Mouse (Mus musculus) midbrain, embryonic 10.5 days (tissue): Measurements from ENCODE around the gene Cdhr2. TPM values are rescaled to one million over a fixed set of nuclear protein-coding genes. Genes with fewer than 3 reads are reported as not detected.

ENCODE experiments used
- DNase-seq: peaks from one replicate; pipeline ENCODE4 v3.0.0-alpha.2; 2017; ENCODE audit warnings: low spot score
- H3K27ac ChIP-seq: fragments of 300-500 bp; sonication (generic); replicated peaks from 2 replicates; pipeline ENCODE4 v1.5.1; 2016; ENCODE audit warnings: mild to moderate bottlenecking
- H3K27me3 ChIP-seq: fragments of 300-500 bp; sonication (generic); 2 replicates; pipeline ENCODE4 v1.6.1; 2016; ENCODE audit warnings: low read depth, mild to moderate bottlenecking; ENCODE audit not compliant: poor library complexity, severe bottlenecking
- H3K36me3 ChIP-seq: fragments of 300-500 bp; sonication (generic); 2 replicates; pipeline ENCODE4 v1.6.1; 2016; ENCODE audit warnings: mild to moderate bottlenecking, moderate library complexity
- H3K4me1 ChIP-seq: fragments of 300-500 bp; sonication (generic); 2 replicates; pipeline ENCODE4 v1.6.1; 2016
- H3K4me3 ChIP-seq: fragments of 300-500 bp; sonication (generic); 2 replicates; pipeline ENCODE4 v1.5.1; 2016; ENCODE audit warnings: mild to moderate bottlenecking, moderate library complexity
- H3K9me3 ChIP-seq: fragments of 300-500 bp; sonication (generic); replicated peaks from 2 replicates; pipeline ENCODE4 v1.6.1; 2016; ENCODE audit warnings: mild to moderate bottlenecking
- WGBS: fragments of 180-500 bp; shearing (Covaris S2); methylation state at CpG from one replicate; pipeline ENCODE4 v1.1.7; 2016; 5-methylcytosine and 5-hydroxymethylcytosine counted together
- polyA plus RNA-seq: library from polyadenylated mRNA; unstranded; fragments of >200 nt; fragmentation: Nextera tagmentation; extraction: Ambion mirVana; gene quantifications from 2 replicates; pipeline ENCODE4 v1.2.1, GENCODE M21; 2016

Cdhr2 gene
- polyA plus RNA-seq, 1 experiment from 2014 or later: not detected

- Histone ChIP-seq H3K4me3 (no peak overlapping the region), H3K27me3 (peaks cover 8% of the 10 kb centered on the region; the same call in 1 of the 2 replicates), H3K4me1 (no peaks in the 10 kb centered on the region), H3K9me3 (no peaks in the 10 kb centered on the region), H3K36me3 (no peaks in the 10 kb centered on the region), H3K27ac (no peak overlapping the region)
- 54% methylated on average over 2 of the region's 2 CpGs for WGBS
- no peak for DNase-seq
These were observed 82.0 kb downstream of the Cdhr2 start for GRCm38 (mm10) chr13:54783235-54783634.

- Histone ChIP-seq H3K36me3 (no peaks in the 10 kb centered on the region), H3K9me3 (no peaks in the 10 kb centered on the region), H3K27ac (no peak within 1 kb of the TSS), H3K4me1 (peaks cover 3% of the 10 kb centered on the region), H3K4me3 (no peak within 1 kb of the TSS), H3K27me3 (peaks cover 8% of the 10 kb centered on the region; the same call in 1 of the 2 replicates)
- DNase-seq: no peak
- WGBS: 92% methylated on average over 4 of the region's 4 CpGs
These were observed 82.4 kb downstream of the Cdhr2 start, which contains the start of gene Eif4e1b for GRCm38 (mm10) chr13:54783698-54784097. Gene Eif4e1b (plus strand): TSS chr13:54783998.

Other genes starting within 250 kb of the Cdhr2 start
- gene Thoc3, start 232.6 kb upstream of the Cdhr2 start, polyA plus RNA-seq: 195 and 200 TPM in 2 replicates
- gene Simc1, start 197.7 kb upstream of the Cdhr2 start, polyA plus RNA-seq: 12.0 and 12.8 TPM in 2 replicates
- 215 and 266 TPM in 2 replicates for gene 4833439L19Rik, start 136.0 kb upstream of the Cdhr2 start, polyA plus RNA-seq
- gene Arl10, start 126.4 kb upstream of the Cdhr2 start, polyA plus RNA-seq: 28.6 and 29.7 TPM in 2 replicates
- 89.7 and 105 TPM in 2 replicates for gene Nop16, start 111.4 kb upstream of the Cdhr2 start, polyA plus RNA-seq
- 155 and 156 TPM in 2 replicates for gene Higd2a, start 111.3 kb upstream of the Cdhr2 start, polyA plus RNA-seq
- 18.7 and 24.3 TPM in 2 replicates for gene Cltb, start 90.1 kb upstream of the Cdhr2 start, polyA plus RNA-seq
- gene Faf2, start 79.7 kb upstream of the Cdhr2 start, polyA plus RNA-seq: 88.4 and 89.7 TPM in 2 replicates
- gene Rnf44, start 7.6 kb upstream of the Cdhr2 start, polyA plus RNA-seq: 90.1 and 98.8 TPM in 2 replicates
- gene Gprin1, start 48.4 kb downstream of the Cdhr2 start, polyA plus RNA-seq: 0.88 and 1.1 TPM in 2 replicates
- 1.5 TPM in 2 replicates for gene Sncb, start 65.1 kb downstream of the Cdhr2 start, polyA plus RNA-seq
- gene Eif4e1b, start 82.5 kb downstream of the Cdhr2 start, polyA plus RNA-seq: not detected in 2 replicates
- gene Tspan17, start 87.9 kb downstream of the Cdhr2 start, polyA plus RNA-seq: 12.9 and 20.6 TPM in 2 replicates
- 2.8 TPM in 2 replicates for gene Unc5a, start 247.9 kb downstream of the Cdhr2 start, polyA plus RNA-seq